Mouse (Mus musculus): ENCODE results near the gene Ctnnd2.

GRCm38 (mm10) chr15:30958513-30958912 lies 786.1 kb downstream of the Ctnnd2 start:
- TF ChIP-seq CTCF (IDR thresholded peaks at IDR 0.05) (no peak), POLR2A (IDR thresholded peaks at IDR 0.05; ENCODE audit: insufficient read depth, low read depth, low read length) (no peak), EP300 (IDR thresholded peaks at IDR 0.05; ENCODE audit: insufficient read depth, low read depth, low read length) (no peak)
